Mouse (Mus musculus): ENCODE data around the gene Auts2. TPM values are rescaled to one million over a fixed set of nuclear protein-coding genes. Genes with fewer than 3 reads are reported as not detected.

Auts2 gene
- polyA plus RNA-seq, 1 experiment from 2014 or later: 4.4 TPM

DNA sequence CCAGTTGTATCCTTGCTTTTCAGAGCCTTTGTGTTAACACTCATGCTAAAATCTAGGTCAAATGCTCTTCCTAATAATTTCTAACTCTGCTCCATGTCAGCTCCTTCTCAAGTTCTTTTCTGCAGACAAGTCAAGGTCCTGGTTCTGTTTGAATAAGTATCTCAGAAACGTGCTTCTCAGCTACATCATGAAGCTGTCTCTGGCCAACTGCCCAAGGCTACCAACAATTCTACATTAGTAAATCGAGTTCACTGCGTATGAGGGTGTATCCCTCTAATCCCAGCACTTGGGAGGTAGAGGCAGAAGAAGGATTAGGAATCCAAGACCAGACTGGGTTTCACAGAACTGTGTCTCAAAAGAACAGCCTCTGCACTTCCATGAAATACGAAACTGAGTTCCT is 1109.9 kb downstream of the Auts2 start:
- no peak for TF ChIP-seq EP300 (IDR thresholded peaks at IDR 0.05)
- no peak for TF ChIP-seq CTCF (IDR thresholded peaks at IDR 0.05)
- ATAC-seq: no peak
- Histone ChIP-seq H3K9ac (replicated peaks; ENCODE audit: low read depth) (no peak overlapping the region), H3K4me2 (replicated peaks; ENCODE audit: low read depth, low read length) (no peak overlapping the region), H3K4me3 (ENCODE audit: low read depth, low read length) (no peak overlapping the region), H3K36me3 (ENCODE audit: insufficient read depth, low read length) (no peaks in the 10 kb centered on the region), H3K4me1 (ENCODE audit: insufficient read depth, low read depth, low read length) (no peaks in the 10 kb centered on the region), H3K9me3 (ENCODE audit: low read length) (no peaks in the 10 kb centered on the region), H3K27me3 (replicated peaks; ENCODE audit: insufficient read depth, low read length) (no peaks in the 10 kb centered on the region), H3K27ac (ENCODE audit: low read length) (no peak overlapping the region)
- no peak for DNase-seq (ENCODE audit: low spot score)
- WGBS: 76% methylated on average over 4 of the region's 4 CpGs

DNA sequence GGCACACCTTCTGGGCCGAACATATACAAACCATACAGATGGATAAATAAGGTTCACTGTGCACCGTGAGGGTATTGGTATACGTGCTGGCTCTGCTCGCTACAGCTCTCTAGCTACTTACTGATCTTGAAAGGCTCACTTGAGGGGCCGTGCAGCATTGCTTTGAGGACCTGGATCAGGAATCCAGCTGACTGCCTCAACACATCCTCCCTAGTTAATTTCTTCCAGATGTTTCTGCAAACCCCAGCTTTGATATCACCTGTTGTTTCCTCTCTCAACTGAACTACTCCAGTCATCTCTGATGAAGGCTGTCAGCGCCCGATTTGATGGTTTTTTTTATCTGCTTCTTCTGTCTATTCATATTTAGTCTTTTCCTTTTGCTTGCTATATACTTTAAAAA is 1111.2 kb downstream of the Auts2 start:
- H3K4me1 ChIP-seq (ENCODE audit: insufficient read depth, low read depth, low read length): no peaks in the 10 kb centered on the region
- no peak overlapping the region for H3K9ac ChIP-seq (replicated peaks; ENCODE audit: low read depth)
- H3K4me3 ChIP-seq (ENCODE audit: low read depth, low read length): no peak overlapping the region
- no peak overlapping the region for H3K4me2 ChIP-seq (replicated peaks; ENCODE audit: low read depth, low read length)
- no peaks in the 10 kb centered on the region for H3K27me3 ChIP-seq (replicated peaks; ENCODE audit: insufficient read depth, low read length)
- H3K9me3 ChIP-seq (ENCODE audit: low read length): no peaks in the 10 kb centered on the region
- ATAC-seq (no peak), DNase-seq (ENCODE audit: low spot score) (no peak)
- no peak overlapping the region for H3K27ac ChIP-seq (ENCODE audit: low read length)
- TF ChIP-seq EP300 (IDR thresholded peaks at IDR 0.05) (no peak), CTCF (IDR thresholded peaks at IDR 0.05) (no peak)
- H3K36me3 ChIP-seq (ENCODE audit: insufficient read depth, low read length): no peaks in the 10 kb centered on the region
- WGBS: 73% methylated on average over 7 of the region's 7 CpGs

GRCm38 (mm10) chr5:131430109-131430508 is 1113.0 kb downstream of the Auts2 start:
- H3K27ac ChIP-seq (ENCODE audit: low read length): no peak overlapping the region
- DNase-seq (ENCODE audit: low spot score) (peak; percentile 61), ATAC-seq (no peak)
- H3K4me2 ChIP-seq (replicated peaks; ENCODE audit: low read depth, low read length): no peak overlapping the region
- 13% methylated on average over 8 of the region's 8 CpGs for WGBS
- TF ChIP-seq EP300 (IDR thresholded peaks at IDR 0.05) (no peak), CTCF (IDR thresholded peaks at IDR 0.05) (peak; percentile 90)
- no peaks in the 10 kb centered on the region for H3K27me3 ChIP-seq (replicated peaks; ENCODE audit: insufficient read depth, low read length)
- no peak overlapping the region for H3K9ac ChIP-seq (replicated peaks; ENCODE audit: low read depth)
- no peak overlapping the region for H3K4me3 ChIP-seq (ENCODE audit: low read depth, low read length)
- no peaks in the 10 kb centered on the region for H3K4me1 ChIP-seq (ENCODE audit: insufficient read depth, low read depth, low read length)
- H3K9me3 ChIP-seq (ENCODE audit: low read length): no peaks in the 10 kb centered on the region
- no peaks in the 10 kb centered on the region for H3K36me3 ChIP-seq (ENCODE audit: insufficient read depth, low read length)

- Histone ChIP-seq H3K36me3 (ENCODE audit: insufficient read depth, low read length) (no peaks in the 10 kb centered on the region), H3K4me1 (ENCODE audit: insufficient read depth, low read depth, low read length) (no peaks in the 10 kb centered on the region), H3K27ac (ENCODE audit: low read length) (no peak overlapping the region), H3K4me3 (ENCODE audit: low read depth, low read length) (no peak overlapping the region), H3K27me3 (replicated peaks; ENCODE audit: insufficient read depth, low read length) (no peaks in the 10 kb centered on the region), H3K4me2 (replicated peaks; ENCODE audit: low read depth, low read length) (no peak overlapping the region), H3K9me3 (ENCODE audit: low read length) (no peaks in the 10 kb centered on the region), H3K9ac (replicated peaks; ENCODE audit: low read depth) (no peak overlapping the region)
- ATAC-seq (no peak), DNase-seq (ENCODE audit: low spot score) (no peak)
- no peak for TF ChIP-seq EP300 (IDR thresholded peaks at IDR 0.05)
- peak; percentile 42 for TF ChIP-seq CTCF (IDR thresholded peaks at IDR 0.05)
- WGBS: 40% methylated on average over 6 of the region's 6 CpGs
These were observed 1113.6 kb downstream of the Auts2 start for GRCm38 (mm10) chr5:131429563-131429962.

DNA sequence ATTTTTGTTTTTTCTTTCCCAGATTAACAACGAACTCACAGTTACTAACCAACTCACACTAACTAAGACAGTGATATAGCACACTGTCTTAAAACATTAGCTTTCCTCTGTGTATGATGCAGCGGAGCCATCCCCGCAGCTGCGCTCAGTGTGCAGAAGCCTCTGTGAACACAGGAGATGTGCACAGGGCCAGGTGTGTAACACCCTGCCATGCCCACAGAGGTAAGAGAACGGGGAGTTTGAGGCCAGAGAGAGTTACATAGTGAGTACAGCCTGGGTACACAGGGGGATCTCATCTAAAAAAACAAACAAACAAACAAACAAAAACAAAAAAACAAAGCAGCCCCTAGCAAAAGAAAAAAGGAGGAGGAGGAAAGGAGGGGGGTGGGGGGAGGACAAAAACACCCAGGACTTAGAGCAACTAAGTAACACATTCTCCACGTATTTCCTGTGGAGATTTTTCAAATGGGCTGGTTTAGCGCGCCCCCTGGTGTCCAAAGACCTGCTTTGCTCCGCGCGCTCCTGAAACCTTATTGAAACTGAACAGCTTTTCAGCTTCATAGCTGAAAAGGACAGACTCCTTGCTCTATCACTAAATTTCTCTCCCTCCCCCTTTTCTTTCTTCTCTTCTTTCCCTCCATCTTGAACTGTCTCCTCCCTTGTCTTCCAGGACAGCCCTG is 1115.3 kb downstream of the Auts2 start:
- Histone ChIP-seq H3K9me3 (ENCODE audit: low read length) (no peaks in the 10 kb centered on the region), H3K4me2 (replicated peaks; ENCODE audit: low read depth, low read length) (no peak overlapping the region), H3K27ac (ENCODE audit: low read length) (no peak overlapping the region), H3K27me3 (replicated peaks; ENCODE audit: insufficient read depth, low read length) (no peaks in the 10 kb centered on the region), H3K4me3 (ENCODE audit: low read depth, low read length) (no peak overlapping the region), H3K4me1 (ENCODE audit: insufficient read depth, low read depth, low read length) (no peaks in the 10 kb centered on the region), H3K9ac (replicated peaks; ENCODE audit: low read depth) (no peak overlapping the region), H3K36me3 (ENCODE audit: insufficient read depth, low read length) (no peaks in the 10 kb centered on the region)
- peak; percentile 67 for DNase-seq (ENCODE audit: low spot score)
- 36% methylated on average over 11 of the region's 11 CpGs for WGBS
- peak; percentile 21; the same call in 1 of the 2 replicates for ATAC-seq
- TF ChIP-seq EP300 (IDR thresholded peaks at IDR 0.05) (no peak), CTCF (IDR thresholded peaks at IDR 0.05) (peak; percentile 77)

- Histone ChIP-seq H3K27me3 (replicated peaks; ENCODE audit: insufficient read depth, low read length) (no peaks in the 10 kb centered on the region), H3K4me1 (ENCODE audit: insufficient read depth, low read depth, low read length) (no peaks in the 10 kb centered on the region), H3K4me2 (replicated peaks; ENCODE audit: low read depth, low read length) (no peak overlapping the region), H3K9me3 (ENCODE audit: low read length) (no peaks in the 10 kb centered on the region), H3K36me3 (ENCODE audit: insufficient read depth, low read length) (no peaks in the 10 kb centered on the region), H3K27ac (ENCODE audit: low read length) (no peak overlapping the region), H3K4me3 (ENCODE audit: low read depth, low read length) (no peak overlapping the region), H3K9ac (replicated peaks; ENCODE audit: low read depth) (no peak overlapping the region)
- no peak for ATAC-seq
- WGBS: 83% methylated on average over 3 of the region's 3 CpGs
- DNase-seq (ENCODE audit: low spot score): no peak
- TF ChIP-seq CTCF (IDR thresholded peaks at IDR 0.05) (peak; percentile 38), EP300 (IDR thresholded peaks at IDR 0.05) (no peak)
These were observed 1120.4 kb downstream of the Auts2 start for GRCm38 (mm10) chr5:131422737-131423136.

Measured in lung, postnatal 0 days (tissue).